Mouse (Mus musculus): ENCODE measurements around the gene Mtr. TPM values are rescaled to one million over a fixed set of nuclear protein-coding genes. Genes with fewer than 3 reads are reported as not detected.

The Mtr gene
- polyA plus RNA-seq, 2 experiments from 2014 or later = 14.4 to 14.9 TPM

DNA sequence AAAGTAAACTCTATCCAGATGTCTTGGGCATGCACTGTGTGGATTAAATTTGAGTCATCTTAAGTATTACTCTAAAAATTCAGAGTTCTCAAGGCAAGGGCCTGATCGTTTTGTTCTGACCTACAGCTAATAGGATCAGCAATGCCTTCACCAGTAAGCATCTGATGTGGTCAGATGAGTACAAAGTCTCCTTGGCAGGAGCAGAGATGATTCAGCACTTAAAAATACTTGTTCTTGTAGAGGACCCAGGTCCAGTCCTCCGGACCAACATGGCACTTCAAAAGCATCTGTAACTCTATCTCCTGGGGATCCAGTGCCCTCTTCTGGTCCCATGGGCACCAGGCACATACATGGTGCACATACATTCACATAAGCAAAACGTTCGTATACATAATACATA, 25.8 kb downstream of the Mtr start:
- ATAC-seq = no peak

DNA sequence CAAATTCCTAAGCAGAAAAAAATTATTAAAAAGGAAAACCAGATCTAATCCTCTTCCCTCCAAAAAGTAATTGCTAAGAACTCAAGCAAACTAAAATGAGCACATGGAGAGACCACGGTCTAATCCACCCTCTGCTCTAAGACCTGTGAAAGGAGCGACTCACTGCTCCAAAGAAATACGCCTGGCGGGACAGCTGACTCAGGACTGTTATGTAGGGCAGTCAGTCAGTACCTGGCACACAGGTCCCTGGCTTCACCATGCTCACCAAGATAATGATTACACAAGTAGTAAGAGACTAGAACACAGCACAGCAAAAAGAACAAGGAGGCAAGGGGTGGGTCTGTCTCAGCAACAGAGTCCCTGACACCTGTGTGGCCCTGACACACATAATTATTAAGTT, 29.7 kb downstream of the Mtr start:
- ATAC-seq = no peak

DNA sequence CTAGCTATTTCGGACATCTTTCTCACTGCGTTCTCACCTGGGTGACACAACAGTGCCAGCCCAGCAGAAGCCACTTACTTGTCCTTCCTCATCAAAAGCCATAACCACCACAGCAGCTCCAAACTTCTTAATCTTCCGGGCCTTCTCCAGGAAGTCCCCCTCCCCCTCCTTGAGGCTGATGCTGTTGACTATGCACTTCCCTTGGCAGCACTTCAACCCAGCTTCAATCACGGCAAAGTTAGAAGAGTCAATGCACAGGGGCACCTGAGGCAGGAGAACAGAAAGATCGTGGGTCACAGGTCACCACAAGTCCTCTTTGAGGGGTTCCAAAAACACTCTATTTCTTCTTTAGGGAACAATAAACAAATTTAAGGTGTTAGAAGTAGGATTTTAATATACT, 30.3 kb downstream of the Mtr start:
- ATAC-seq = no peak

DNA sequence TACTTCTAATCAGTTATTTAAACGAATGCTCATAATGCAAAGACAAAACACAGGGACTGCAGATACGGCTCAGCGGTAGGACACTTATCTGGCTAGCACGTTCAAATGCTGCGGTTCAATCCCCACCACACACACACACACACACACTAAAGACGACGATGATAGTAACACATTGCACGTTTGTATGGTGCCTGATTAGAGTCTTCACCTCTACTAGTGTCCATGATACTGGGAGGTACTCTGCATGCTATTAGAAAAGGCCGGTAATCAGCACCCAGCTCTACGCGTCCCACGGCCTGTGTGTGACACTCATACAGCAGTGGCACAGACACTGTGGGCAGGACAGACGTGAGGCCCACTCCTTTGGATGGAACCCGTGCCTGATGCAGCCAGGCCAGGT, 39.3 kb downstream of the Mtr start:
- no peak for ATAC-seq

DNA sequence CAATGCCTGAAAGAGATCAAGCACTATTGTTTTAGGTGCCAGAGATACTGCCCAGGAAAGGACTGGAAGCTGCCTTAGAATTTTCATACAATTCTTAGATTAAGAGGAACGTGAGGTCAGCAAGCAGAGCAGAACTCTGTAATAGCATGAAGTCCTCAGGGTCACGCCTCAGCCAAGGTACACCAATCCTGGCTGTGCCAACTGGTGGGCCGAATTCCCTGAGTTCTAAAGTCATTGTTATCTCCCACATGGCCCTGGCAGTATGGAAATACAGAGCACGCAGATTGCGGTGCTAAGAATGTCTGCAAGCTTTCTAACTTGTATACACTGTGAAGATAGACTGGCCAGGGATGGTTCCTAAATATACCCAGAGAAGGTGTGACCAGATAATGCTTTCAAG, 43.0 kb downstream of the Mtr start:
- ATAC-seq = no peak

DNA sequence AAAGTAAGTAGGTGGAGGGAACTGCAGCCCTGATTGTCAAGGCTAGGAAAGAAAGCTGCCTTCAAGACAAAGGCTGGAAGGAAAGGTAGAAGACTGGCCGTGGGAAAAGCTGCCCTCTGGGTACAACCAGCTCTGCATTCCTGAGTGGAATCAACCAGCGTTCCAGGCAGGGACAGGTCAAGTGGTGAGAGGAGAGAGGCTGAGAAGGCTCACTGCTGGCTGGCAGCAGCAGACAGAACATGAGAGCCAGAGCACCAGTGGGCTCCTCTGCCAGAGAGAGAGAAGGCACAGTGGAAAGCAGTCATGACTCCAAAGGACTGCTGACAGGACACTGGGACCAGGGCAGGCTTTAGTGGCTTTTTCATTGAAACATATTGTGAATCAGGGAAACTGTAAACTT, 46.9 kb downstream of the Mtr start:
- ATAC-seq = no peak

DNA sequence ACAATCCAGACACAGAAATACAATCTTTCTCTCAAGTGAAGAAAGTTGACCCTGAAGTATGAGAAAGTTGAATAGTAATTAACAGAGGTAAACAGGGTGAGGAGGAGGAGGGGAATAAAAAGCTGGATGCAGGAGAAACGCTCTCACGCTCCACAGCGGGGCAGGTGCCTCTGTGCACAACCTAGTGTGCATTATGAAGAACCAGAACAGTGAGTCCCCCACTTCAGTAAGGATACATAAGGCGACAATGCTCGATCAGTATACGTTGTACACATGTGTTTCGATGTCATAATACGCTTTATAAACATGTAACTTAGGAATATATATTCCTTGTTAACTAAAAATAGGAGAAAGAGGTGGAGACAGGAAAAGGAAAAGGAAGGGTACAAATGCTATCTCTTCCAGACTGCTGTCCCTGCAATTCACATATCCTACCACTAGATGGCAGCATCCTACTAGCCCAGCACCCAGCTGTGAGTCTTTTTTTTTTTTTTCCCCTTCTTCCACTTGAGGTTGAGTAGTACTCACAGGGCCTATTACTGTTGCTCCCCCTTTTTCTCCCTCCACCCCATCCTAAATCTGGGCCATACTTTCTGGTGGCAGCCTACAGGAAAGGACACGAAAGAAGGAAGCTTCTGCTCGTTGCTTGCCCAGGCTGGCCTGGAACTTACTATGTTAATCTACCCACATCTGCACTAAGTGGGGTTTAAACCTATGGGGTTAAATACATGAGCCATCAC, 47.7 kb downstream of the Mtr start:
- ATAC-seq = peak; percentile 62

DNA sequence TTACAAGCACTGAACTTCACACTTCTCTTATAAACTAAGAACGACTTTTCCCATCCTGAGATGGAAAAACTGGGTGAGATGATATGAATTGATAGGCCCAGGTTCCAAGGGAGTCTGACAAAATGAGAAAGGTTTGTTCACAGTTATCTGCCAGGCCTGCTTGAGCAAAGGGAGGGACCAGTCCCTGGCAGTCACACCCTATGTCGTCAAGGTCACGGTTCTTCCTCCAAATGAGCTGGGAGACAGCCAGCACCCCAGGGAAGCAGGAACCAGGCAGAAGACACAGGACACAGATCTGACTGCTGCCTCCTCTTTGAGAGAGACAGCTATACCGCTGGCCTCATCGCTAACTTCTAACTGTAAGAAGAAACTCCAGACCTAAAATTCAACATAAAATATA, 57.5 kb downstream of the Mtr start:
- ATAC-seq = no peak

DNA sequence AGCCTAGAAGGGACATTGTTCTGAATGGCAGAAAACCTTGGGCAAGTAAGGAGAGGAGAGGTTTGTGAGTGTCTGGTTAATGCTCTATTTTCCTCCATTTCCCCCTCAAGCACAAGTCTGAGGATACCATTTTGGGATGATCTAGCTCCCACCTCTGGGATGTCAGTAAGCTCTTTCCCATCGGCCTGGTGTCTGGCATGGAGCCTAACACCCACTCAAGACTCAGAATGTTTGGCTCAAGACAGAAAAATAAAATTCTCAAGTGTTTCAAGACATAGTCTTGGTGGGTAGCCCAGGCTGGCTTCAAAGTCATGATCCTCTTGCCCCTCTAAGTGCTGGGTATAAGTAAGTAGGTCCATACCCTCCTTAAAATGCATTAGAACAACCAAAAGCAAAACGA, 59.4 kb downstream of the Mtr start:
- ATAC-seq = no peak

DNA sequence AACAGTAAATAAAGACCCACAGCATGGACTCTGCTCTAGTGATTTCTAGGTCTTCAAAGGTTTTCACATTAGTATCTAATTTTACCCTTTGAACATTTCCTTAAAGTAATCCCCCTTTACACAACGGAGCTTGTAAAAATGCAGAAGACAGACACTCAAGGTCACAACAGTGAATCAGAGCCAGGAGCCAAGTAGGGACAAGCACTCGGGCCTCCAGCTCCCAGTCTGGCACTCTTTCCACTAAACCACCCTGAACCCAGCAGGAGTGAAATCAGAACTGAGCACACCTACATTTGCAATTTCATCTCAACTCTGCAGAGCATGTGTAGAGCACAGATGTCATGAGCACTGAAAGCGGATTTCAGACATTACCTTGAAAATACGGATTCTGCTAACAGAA, 61.1 kb downstream of the Mtr start:
- no peak for ATAC-seq

DNA sequence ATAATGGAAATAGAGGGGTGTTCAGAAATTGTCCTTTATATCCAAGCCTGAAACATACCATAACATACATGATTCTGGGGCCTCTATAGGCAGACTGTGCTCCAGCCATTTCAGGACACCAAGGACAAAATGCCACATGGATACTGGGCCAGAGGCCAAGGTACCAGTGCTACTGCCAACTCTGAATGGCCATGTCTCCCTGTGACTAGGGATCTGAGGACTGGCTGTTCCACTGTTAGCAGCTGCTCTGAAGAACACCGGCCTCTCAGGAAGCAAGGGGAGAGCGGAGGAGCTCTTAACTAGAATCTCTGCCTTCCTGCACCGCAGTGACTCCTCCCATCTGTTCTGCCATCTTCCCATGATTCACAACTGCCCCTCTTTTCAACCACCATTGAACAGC, 61.9 kb downstream of the Mtr start:
- ATAC-seq = no peak

DNA sequence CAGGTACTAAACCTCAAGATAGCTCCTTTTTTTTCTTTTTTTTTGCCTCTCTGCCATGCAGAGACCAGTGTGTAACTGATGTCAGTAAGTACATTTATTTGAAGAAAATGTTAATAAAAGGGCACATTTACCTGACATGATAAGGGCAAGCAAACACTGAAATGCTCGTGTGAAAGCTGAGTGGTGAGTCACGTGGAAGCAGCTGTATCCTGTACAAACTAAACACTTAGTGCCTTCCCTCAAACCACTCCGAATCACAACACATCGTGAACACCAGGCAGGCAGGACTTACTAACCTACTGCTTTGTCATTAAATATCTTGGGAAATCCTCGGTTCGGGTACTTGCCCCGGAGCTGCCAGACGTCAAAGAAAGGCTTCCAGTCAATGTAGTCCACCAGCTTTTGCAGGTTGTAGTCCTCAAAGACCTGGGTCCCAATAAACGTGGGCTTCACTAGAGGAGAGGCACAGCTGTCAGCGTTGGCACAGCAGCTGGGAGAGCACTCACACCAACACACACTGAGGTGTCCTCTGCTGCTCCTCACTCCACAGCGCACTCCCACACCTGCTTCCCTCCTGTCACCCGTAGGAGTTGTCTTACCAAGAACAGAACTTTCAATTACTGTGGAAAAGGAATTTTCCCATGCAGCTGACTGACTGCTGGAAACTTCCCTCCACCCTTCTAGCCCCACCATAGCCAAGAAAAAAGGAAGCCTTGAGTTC, 62.8 kb downstream of the Mtr start:
- ATAC-seq = no peak

DNA sequence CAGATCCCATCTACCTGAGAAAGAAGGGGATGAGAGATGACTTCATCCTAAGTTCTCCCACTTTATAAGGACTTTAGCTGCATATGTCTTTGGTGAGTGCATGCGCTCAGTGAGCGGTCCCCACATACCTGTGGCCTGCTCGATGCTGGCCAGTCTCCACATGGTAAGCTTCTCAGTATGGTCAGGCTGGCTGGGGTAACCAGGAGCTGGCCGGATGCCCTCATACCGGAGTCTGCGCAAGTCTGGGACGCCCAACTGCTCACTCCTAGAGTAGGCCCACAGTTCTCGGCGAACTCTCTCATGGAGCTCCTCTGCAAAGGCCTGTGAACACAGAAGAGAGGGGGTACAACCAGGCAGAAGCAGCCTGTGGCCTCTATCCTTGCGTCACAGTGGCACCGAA, 68.7 kb downstream of the Mtr start:
- ATAC-seq = no peak

DNA sequence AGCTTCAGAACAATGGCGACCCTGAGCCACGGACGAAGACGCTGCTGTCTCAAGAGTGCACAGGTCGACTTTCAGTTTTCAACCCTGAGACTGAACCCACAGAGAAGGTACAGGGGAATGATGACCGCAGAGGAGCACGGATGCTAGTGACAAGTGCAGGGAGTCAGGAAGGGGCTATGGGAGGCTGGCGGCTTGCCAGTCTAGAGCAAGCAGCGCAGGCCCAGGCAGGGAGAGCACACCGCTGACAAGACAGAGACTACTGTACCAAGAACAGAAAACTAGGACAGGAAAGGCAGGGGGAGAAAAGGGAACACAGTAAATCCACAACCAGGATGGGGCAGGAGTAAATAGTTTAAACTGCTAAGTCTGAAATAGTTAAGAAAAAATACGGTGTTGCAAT, 69.1 kb downstream of the Mtr start:
- ATAC-seq = no peak

DNA sequence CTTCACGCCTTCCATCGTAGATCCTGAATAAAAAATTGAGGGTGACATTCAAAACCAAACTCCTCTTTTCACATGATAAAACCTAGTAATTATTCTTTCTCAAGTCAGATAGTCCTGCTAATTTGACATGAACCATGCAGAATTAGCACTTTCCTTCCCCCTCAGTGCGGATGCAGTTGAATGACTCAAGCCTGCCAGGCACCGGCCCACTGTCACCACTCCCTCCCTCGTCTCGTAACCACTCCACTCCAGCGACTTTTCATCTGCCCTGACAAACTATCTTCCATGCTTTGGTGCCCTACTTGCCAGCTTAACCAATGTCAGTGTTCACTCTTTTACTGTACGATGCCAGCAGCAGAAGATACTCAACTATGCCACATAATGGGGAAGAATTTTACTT, 78.4 kb downstream of the Mtr start:
- ATAC-seq = no peak

DNA sequence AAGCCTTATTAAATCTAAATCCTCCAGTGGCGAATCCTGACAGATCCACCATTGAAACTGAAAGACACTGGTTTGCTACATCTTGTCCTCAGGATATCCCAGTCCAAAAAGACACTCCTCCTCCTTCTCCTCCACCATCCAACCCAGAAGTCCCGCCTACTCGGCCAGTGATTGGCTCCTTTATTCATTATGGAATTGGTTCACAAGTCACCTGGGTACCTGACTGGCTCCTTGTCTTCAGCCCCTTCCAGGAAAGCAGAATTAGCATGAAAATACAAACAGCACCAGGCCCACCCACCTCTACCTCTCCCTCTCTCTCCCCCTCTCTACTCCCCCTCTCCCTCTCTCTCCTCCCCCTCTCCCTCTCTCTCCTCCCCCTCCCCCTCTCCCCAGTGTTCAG, 81.2 kb downstream of the Mtr start:
- no peak for ATAC-seq

DNA sequence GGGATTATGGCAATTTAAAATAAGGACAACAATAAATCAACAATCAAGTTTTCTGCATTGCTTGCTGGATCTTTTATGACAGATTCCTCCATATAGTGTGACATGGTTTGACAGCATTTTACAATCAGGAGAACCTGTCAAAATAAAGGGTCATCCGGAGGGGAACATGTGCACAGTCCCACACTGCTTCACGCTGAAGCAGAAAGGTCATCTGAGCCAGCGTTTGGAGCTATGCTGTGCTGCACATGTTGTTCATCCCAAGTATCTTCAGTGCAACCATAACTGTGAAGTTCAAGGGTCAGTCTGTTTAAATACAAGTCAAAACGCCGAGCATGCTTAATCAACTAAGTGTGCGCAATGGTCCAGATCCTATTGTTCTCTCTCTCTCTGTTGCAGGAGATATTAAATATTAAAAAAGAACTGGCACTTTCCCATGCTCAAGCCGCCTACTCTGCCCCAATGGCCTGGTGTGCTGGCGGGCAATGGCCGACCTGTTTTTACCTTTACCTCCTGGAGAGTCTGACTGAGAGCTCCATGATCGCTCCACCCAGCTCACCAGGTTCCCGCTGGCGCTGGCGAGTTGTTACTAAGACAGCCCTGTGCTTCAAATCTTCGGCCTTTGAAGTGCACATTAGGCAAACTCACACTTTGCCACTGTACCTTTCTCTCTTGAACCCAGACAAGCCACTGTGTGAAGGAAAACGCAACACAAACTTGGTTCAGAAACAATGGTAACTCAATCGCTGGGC, 81.8 kb downstream of the Mtr start:
- no peak for ATAC-seq

DNA sequence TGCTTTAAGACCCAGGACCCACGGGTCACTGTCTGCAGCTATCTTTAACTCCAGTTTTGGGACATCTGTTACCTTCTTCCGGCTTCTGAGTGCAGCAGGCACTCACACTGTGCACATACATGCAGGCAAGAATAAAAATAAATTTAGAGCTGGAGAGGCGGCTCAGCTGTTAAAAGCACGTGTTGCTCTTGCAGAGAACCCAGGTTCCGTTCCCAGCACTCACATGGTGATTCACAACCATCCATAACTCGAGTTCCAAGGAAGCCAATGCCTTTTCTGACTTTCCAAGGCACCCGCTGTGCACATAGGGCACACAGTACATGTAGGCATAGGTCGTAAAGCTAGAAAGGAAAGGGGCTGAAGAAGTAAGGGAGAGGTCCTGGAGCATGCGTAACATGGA, 90.6 kb downstream of the Mtr start:
- no peak for ATAC-seq

DNA sequence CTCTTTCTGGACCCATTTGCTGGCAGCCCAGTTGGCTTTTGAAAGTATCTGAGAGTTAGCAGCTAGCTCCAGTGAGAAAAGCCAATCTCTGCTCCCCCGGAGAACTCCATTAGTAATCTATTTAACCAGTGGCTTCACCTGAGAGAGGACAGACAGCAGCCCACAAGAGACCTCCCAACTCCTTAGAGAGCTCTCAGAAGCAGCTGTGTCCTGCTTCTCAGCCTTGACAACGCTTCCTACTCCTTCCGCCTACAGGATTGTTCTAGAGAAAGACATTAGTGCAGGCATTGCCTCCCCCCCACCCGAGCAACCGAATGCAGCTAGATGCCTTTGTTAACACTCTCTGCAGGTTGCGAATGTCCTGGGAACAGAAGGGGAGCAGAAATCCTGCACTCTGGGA, 91.5 kb downstream of the Mtr start:
- no peak for ATAC-seq

DNA sequence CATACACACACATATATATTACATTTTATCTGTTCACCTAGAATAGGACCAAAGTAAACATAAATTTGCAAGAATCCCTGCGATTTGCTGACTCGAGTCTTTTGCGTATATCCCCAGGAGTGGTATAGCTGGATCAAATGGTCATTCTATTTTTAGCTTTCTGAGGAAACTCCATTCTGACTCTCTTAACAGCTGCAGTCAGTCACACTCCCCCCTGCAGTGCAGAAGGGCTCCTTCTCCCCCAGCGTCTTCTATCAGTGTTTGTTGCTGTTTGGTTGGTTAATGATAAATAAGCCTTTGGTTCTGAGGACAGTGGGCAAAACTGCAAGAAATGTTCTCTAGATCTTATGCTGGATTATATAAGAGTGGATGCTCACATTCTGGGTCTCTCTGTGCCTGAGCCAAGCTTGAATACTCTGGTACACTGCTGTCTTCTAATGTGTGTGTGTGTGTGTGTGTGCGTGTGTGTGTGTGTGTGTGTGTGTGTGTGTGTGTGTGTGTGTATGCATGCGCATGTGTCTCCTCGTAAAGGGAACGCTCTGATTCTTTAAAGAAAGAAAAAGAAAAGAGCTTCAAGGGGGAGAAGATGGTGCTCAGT, 92.4 kb downstream of the Mtr start:
- ATAC-seq = no peak

DNA sequence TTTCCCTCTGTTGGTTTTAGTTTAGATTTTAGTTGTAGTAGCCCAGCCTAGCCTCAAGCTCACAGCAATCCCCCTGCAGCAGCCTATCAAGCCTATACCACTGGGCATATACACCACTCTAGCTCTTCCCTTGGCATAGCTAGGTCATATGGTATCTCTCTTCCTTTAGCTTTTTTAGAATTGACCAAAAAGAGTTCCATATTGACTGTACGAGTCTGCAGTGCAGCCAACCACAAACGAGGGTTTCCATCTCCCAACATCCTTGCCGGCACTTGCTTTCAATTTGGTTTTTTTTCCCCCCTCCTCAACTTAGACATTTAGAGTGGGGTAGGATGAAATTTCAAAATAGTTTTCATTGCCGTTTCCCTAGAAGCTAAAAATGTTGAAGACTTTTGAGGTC, 95.5 kb downstream of the Mtr start:
- no peak for ATAC-seq

DNA sequence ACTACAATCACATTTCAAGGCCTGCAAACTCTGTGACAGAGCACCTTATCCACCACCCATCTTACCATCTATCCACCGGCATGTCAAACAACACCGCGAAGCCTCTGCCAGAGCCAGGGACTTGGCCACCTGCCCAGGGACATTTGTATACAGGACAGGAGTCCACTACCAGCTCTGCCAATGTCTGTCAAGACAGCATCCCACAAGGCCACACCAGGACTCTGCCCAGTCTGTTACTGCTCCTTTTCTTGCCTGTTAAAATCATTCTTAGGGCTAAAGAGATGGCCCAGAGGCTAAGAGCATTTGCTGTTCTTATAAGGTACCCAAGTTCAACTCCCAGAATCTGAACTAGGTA, 97.8 kb downstream of the Mtr start:
- no peak for ATAC-seq

DNA sequence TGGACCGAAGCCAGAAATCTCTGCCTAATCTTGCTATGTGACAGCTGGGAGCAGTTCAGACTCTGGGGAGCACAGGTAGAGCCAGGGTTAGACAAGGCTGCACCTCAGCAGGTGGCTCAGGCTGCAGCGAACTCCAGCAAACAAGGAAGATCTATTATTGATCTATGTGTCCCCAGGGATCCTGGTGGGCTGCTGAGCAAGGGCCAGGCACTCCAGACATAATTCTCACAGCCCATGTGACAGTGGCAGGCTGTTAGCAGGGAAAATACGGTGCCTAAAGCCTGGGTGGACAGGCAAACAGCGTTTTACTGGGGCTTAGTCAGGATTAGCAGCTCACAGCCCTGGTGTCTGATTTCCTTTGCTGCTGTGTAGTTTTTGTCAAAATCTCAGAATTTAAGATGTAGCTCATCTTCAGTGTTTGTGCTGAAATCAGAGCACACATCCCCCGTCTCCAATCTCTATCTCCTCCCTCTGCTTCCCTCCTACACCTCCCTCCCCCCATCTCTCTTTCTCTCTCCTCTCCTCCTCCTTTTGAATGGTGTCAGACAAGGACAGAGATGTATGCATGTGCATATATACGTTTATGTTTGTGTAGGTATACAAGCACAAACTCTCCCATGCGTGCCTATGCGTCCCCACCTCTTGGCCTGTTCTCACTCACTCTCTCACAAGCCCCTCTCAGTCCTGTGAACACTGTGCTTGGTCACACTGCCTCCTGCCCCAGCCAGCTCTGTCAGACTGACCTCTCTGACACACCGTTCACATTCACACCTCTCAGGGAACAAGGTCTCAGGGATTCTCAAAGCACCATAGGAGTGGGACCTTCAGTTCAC, 98.4 kb downstream of the Mtr start:
- no peak for ATAC-seq

All from activated CD4-positive, CD25-positive, alpha-beta regulatory T cell, adult 4 months (primary cell).